Mouse (Mus musculus): ENCODE results near the gene Skida1. TPM values are rescaled to one million over a fixed set of nuclear protein-coding genes. Genes with fewer than 3 reads are reported as not detected.
"Not testable (repeated sequence)": the region's sequence is repeated elsewhere in the genome, so short reads cannot be mapped to it uniquely, and the experiment has no call there.

Gene Skida1
- polyA plus RNA-seq (2016; fragmentation: Nextera tagmentation; extraction: Ambion mirVana) = 14.2 and 14.7 TPM in 2 replicates

DNA sequence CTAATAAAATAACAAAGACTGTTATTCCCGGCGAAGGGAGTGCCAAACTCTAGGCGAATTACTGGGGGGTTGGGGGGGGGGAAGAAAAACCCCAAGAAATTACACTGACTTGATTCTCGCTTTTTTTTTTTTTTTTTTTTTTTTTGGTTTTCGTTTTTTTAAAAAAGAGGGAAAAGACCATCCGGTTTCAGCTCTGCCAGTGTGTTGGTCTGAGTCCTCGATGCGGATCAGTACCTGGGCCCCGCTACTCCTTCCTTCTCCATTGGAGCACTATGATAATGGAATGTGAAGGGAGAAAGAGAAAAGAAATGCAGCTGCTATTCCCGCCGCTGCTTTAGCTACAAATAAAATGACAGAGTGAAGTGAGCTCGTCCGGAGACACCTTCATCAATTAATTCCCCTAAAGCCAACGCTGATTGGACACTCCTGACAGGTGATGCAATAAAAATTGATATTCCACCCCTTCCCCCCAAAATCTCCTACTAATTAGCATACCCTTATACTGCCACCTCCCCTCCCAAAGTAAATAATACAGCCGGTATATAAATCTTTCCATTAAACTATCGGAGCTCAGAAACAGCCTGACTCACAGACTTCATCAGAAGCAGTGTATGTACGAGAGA is at the start of gene Skida1:
Gene Skida1, minus strand, starts transcription at position 599 of the 623 bp plus-strand sequence.
- peak within 1 kb of the TSS; percentile 100 for H3K27ac ChIP-seq
- H3K27me3 ChIP-seq = no peaks in the 10 kb centered on the region
- H3K4me3 ChIP-seq = peak within 1 kb of the TSS; percentile 91
- ATAC-seq (ENCODE audit: insufficient number of reproducible peaks, insufficient read depth, low FRiP score, low TSS enrichment) = no peak
- peaks cover 21% of the 10 kb centered on the region for H3K4me1 ChIP-seq
- WGBS = under 1% methylated on average over 17 of the region's 17 CpGs
- H3K36me3 ChIP-seq = no peaks in the 10 kb centered on the region
- peak within 1 kb of the TSS; percentile 100 for H3K9ac ChIP-seq
- no peaks in the 10 kb centered on the region for H3K9me3 ChIP-seq
- H3K4me2 ChIP-seq (replicated peaks) = peak within 1 kb of the TSS; percentile 79

DNA sequence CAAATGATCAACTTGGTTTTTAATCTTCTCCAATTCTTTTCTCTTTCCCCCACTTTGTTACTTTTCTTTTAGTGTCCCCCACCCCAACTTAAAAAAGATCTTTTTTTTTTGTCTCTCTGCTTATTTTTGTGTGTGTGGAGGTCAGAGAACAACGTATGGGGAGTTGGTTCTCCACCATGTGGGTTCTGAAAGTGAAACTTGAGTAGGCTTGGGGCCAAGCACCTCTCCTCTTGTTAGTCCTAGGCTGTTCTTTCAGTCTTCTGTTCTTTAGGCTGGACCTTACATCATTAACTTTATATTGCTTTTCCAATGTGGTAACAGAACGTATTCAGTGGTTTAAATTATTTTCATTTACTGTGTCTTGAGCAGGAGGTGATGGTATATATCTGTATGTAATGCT is 47.0 kb upstream of the Skida1 start:
- peaks cover 42% of the 10 kb centered on the region for H3K36me3 ChIP-seq

DNA sequence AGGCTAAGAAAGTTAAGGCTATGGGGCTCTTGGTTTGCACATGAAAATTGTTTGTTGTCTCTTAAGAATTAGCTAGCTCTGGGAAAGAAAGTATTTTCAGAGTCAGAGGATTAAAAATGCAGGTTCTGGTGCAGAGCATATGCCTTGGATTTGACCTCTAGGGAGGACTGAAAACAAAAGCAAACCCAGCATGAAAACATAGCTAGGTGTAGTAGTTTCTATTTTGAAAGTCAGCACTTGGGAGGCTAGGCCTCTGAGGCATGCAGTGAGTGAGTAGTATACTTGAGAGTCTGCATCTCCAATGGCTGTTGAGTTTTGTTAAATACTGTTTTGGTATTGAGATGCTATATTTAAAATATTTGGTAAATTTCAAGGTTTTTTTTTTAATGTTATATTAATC is 45.5 kb upstream of the Skida1 start:
- Histone ChIP-seq H3K4me3 (no peak overlapping the region), H3K27ac (no peak overlapping the region), H3K9me3 (no peaks in the 10 kb centered on the region), H3K4me2 (replicated peaks) (no peak overlapping the region), H3K36me3 (peaks cover 40% of the 10 kb centered on the region), H3K27me3 (no peaks in the 10 kb centered on the region), H3K4me1 (no peaks in the 10 kb centered on the region), H3K9ac (no peak overlapping the region)
- no peak for ATAC-seq (ENCODE audit: insufficient number of reproducible peaks, insufficient read depth, low FRiP score, low TSS enrichment)

More for the DNA sequence above, 47.0 kb upstream of the Skida1 start:
- no peak for ATAC-seq (ENCODE audit: insufficient number of reproducible peaks, insufficient read depth, low FRiP score, low TSS enrichment)
- H3K9ac ChIP-seq = no peak overlapping the region
- H3K27me3 ChIP-seq = no peaks in the 10 kb centered on the region
- H3K4me1 ChIP-seq = no peaks in the 10 kb centered on the region
- H3K27ac ChIP-seq = no peak overlapping the region
- 48% methylated on average over 2 of the region's 2 CpGs for WGBS
- no peak overlapping the region for H3K4me2 ChIP-seq (replicated peaks)
- H3K4me3 ChIP-seq = no peak overlapping the region
- no peaks in the 10 kb centered on the region for H3K9me3 ChIP-seq

DNA sequence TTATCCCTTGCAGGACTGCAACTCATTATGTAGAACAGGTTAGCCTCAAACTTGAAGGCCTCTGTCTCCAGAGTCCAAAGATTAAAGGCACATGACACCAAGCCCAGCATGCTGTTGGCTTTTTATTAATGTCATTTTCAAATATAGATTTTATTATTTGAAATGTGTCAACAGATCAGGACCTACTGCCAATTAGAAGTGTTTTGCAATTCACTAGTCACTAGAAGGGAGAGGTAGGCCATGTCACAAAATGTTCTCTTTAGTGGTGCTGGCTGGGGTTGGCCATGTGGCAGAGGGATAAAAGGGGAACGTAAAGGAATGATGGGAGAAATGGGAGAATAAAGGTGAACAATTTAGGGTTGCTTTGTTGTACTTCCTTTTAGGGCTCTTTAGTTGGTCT is 45.0 kb upstream of the Skida1 start:
- Histone ChIP-seq H3K9ac (no peak overlapping the region), H3K36me3 (peaks cover 38% of the 10 kb centered on the region), H3K4me3 (no peak overlapping the region), H3K4me1 (no peaks in the 10 kb centered on the region), H3K9me3 (no peaks in the 10 kb centered on the region), H3K4me2 (replicated peaks) (no peak overlapping the region), H3K27me3 (no peaks in the 10 kb centered on the region), H3K27ac (no peak overlapping the region)
- ATAC-seq (ENCODE audit: insufficient number of reproducible peaks, insufficient read depth, low FRiP score, low TSS enrichment) = no peak
- 89% methylated on average over 1 of the region's 1 CpGs for WGBS

DNA sequence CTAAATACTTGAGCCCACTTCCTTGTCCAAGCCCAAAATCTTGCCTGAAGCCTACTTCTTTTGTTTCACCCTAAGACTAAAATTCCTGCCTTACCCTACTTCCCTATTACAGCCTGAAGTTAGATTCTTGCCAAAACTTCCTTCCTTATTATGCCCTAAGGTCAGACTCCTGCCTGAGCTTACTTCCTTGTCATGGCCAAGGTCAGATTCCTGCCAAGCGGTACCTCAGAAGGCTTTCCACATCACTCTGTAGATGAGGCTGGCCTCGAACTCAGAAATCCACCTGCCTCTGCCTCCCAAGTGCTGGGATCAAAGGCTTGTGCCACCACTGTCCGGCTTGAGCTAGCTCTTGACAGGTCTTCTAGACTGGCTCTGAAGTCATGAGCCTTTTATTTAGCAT is 38.8 kb upstream of the Skida1 start:
- not testable (repeated sequence) for ATAC-seq (ENCODE audit: insufficient number of reproducible peaks, insufficient read depth, low FRiP score, low TSS enrichment); H3K4me2 ChIP-seq (replicated peaks); H3K27me3 ChIP-seq; H3K4me1 ChIP-seq; H3K9ac ChIP-seq; H3K27ac ChIP-seq; H3K4me3 ChIP-seq; H3K9me3 ChIP-seq
- WGBS = 89% methylated on average over 3 of the region's 3 CpGs
- peaks cover 59% of the 10 kb centered on the region for H3K36me3 ChIP-seq

DNA sequence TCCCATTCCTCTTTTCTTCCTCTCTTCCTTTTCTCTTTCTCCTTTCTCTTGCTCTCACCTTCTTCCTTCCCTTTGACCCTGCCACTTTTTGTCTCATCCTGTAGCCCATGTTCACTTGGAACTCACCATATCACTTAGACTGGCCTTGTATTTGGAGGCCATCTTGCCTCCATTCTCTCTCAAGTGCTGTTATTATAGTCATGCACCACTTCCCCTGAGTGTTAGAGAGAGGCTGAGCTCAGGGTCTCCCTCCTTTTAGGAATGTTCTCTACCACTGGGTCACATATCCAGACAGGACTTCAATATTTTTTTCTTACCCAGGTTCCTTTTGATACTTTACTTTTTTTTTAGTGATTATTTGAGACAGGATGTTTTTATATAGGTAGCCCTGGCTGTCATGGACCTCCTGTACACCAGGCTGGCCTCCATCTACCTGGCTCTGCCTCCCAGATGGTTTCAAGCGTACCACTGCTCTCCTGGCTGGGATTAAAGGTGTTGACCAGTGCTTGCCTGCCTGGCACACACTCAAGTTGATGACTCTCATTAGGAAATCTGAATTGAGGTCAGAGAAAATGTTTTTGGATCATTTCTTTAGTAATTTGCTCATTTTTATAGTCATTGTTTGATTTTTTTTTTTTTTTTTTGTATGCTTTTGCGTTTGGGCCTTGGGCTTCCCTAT is 31.5 kb upstream of the Skida1 start:
- ATAC-seq (ENCODE audit: insufficient number of reproducible peaks, insufficient read depth, low FRiP score, low TSS enrichment) = no peak
- 87% methylated on average over 2 of the region's 2 CpGs for WGBS
- H3K27me3 ChIP-seq = no peaks in the 10 kb centered on the region
- no peak overlapping the region for H3K4me3 ChIP-seq
- H3K9me3 ChIP-seq = no peaks in the 10 kb centered on the region
- H3K9ac ChIP-seq = no peak overlapping the region
- H3K27ac ChIP-seq = no peak overlapping the region
- H3K4me1 ChIP-seq = no peaks in the 10 kb centered on the region
- no peak overlapping the region for H3K4me2 ChIP-seq (replicated peaks)
- peaks cover 46% of the 10 kb centered on the region for H3K36me3 ChIP-seq

DNA sequence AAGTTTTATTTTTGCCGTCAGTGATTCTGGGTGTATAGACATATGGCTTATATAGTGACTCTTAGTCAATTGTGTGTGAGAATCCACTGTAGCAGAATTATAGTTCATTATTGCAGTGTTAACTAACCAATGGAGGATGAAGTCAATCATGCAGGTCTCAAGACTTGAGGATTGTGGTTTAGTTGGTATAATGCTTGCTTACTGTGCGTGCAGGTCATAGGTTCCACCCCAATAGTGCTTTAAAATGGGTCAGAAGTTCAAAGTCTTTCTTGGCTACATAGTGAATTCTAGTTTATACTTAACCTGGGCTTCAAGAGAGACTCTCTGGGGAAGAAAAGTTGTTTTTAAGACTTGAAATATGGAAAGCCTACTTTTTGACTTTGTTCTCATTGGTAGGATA is 23.1 kb upstream of the Skida1 start:
- H3K27me3 ChIP-seq = no peaks in the 10 kb centered on the region
- H3K9ac ChIP-seq = no peak overlapping the region
- no peak overlapping the region for H3K4me3 ChIP-seq
- no peak overlapping the region for H3K27ac ChIP-seq
- no peak for ATAC-seq (ENCODE audit: insufficient number of reproducible peaks, insufficient read depth, low FRiP score, low TSS enrichment)
- WGBS = 94% methylated on average over 2 of the region's 2 CpGs
- peaks cover 34% of the 10 kb centered on the region for H3K36me3 ChIP-seq
- H3K4me1 ChIP-seq = no peaks in the 10 kb centered on the region; the same call in 1 of the 2 replicates
- no peak overlapping the region for H3K4me2 ChIP-seq (replicated peaks)
- H3K9me3 ChIP-seq = no peaks in the 10 kb centered on the region

DNA sequence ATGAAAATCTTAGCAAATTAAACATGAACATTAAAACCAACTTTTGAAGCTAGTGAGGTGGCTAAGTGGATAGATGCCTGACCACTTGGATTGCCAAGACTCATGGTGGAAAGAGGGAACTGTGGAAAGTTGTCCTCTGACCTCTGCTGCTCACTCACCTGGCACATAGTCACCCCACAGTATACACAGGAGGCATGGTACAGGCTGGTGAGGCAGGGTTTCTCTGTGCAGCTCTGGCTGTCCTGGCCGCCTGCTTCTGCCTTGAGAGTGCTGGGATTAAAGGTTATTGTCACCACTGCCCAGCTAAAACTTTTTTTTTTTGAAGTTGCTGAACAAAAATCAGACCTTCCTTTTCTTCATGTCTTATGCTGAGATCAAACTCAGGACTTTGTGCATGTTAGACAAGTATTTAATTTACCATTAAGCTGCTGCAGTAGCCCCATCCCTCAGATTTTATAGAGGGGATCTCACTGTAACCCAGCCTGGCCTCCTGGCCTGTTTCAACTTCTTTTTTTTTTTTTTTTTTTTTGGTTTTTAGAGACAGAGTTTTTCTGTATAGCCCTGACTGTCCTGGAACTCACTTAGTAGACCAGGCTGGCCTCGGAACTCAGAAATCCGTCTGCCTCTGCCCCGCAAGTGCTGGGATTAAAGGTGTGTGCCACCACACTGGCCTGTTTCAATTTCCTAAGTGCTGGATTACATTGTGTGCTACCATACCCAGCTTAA is 19.4 kb upstream of the Skida1 start:
- H3K4me2 ChIP-seq (replicated peaks) = no peak overlapping the region
- H3K4me1 ChIP-seq = peaks cover 11% of the 10 kb centered on the region
- H3K9ac ChIP-seq = no peak overlapping the region
- ATAC-seq (ENCODE audit: insufficient number of reproducible peaks, insufficient read depth, low FRiP score, low TSS enrichment) = no peak
- peaks cover 19% of the 10 kb centered on the region for H3K36me3 ChIP-seq
- WGBS = 95% methylated on average over 4 of the region's 4 CpGs
- H3K27ac ChIP-seq = no peak overlapping the region
- no peaks in the 10 kb centered on the region for H3K27me3 ChIP-seq
- no peak overlapping the region for H3K4me3 ChIP-seq
- H3K9me3 ChIP-seq = no peaks in the 10 kb centered on the region

DNA sequence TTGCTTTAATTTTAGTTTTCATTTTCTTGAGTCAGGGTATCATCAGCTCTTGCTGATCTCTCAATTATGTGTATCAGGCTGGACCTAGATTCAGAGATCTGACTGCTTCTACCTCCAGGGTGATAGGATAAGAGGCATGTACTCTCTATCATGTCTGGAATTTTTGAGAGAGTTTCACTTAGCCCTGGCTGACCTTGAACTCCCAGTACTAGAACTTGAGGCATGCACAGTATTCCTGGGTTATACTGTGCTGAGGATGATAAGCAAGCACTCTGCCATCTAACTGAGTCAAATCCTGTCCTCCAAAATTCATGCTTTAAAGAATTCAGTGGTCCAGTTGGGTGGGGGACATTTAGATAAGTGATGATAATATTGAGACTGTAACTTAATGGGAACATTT is 17.6 kb upstream of the Skida1 start:
- no peak overlapping the region for H3K9ac ChIP-seq
- H3K27me3 ChIP-seq = no peaks in the 10 kb centered on the region
- H3K4me3 ChIP-seq = peak overlapping the region; percentile 89; the same call in 1 of the 2 replicates
- H3K9me3 ChIP-seq = no peaks in the 10 kb centered on the region
- ATAC-seq (ENCODE audit: insufficient number of reproducible peaks, insufficient read depth, low FRiP score, low TSS enrichment) = no peak
- H3K27ac ChIP-seq = no peak overlapping the region
- H3K4me2 ChIP-seq (replicated peaks) = peak overlapping the region; percentile 85
- peaks cover 11% of the 10 kb centered on the region for H3K4me1 ChIP-seq
- peaks cover 10% of the 10 kb centered on the region; the same call in 1 of the 2 replicates for H3K36me3 ChIP-seq

DNA sequence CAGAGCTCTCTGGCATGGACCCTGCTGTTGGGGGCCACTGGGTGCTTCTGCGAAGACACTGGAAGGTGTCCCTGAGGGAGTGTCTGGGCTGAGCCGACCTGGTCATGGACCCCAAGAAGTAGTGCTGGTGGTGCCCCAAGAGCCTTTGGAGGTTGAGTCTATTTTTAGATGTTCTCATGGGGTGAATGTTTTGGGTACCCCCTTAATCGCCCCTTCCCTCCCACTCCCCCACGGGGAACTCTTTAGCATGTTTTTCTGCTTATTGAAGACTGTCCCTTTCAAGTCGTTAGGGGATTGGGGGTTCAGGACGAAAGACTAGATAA is 16.8 kb upstream of the Skida1 start:
- WGBS = 7% methylated on average over 6 of the region's 6 CpGs
- H3K4me2 ChIP-seq (replicated peaks) = peak overlapping the region; percentile 85

DNA sequence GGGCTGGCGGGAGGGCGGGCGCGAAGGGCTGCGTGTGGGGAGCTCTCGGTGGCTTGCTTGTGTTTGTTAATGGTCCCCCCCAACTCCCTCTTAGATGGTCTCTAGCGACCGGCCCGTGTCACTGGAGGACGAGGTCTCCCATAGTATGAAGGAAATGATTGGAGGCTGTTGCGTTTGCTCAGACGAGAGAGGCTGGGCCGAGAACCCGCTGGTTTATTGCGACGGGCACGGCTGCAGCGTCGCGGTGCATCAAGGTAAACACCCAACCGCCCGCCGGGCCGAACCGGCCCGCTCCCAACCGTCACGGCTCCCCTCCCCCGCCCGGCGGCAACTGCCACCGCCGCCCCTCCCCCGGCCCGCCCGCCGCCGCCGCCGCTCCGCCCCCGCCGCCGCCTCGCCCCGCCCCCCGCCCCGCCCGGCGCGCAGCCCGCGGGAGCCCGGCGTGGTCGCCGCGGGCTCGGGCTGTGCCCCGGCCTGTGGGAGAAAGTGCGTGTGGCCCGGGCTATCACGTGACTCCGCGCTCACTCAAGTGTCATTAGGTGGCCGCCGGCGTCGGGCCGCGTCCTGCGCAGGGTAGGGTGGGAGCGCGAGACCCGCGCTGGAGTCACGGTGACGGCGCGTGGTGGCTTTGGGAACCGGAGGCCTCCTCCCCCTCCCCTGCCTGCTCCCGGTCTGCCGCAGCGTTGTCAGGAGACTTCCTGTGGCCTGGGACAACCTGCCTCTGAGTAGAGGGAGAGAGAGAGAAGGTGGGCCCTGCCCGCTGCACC is 16.3 kb upstream of the Skida1 start:
- Histone ChIP-seq H3K9me3 (no peaks in the 10 kb centered on the region), H3K4me1 (peaks cover 11% of the 10 kb centered on the region), H3K27me3 (no peaks in the 10 kb centered on the region), H3K36me3 (peaks cover 8% of the 10 kb centered on the region; the same call in 1 of the 2 replicates), H3K4me3 (peak overlapping the region; percentile 89), H3K27ac (peak overlapping the region; percentile 100), H3K4me2 (replicated peaks) (peak overlapping the region; percentile 85), H3K9ac (peak overlapping the region; percentile 97)
- WGBS = 0% methylated on average over 55 of the region's 85 CpGs
- peak; percentile 30 for ATAC-seq (ENCODE audit: insufficient number of reproducible peaks, insufficient read depth, low FRiP score, low TSS enrichment)

More for the DNA sequence above, 16.8 kb upstream of the Skida1 start:
- peaks cover 11% of the 10 kb centered on the region for H3K4me1 ChIP-seq
- no peaks in the 10 kb centered on the region for H3K9me3 ChIP-seq
- ATAC-seq (ENCODE audit: insufficient number of reproducible peaks, insufficient read depth, low FRiP score, low TSS enrichment) = peak; percentile 19; the same call in 1 of the 2 replicates
- peak overlapping the region; percentile 97 for H3K9ac ChIP-seq
- H3K36me3 ChIP-seq = peaks cover 8% of the 10 kb centered on the region; the same call in 1 of the 2 replicates
- peak overlapping the region; percentile 89 for H3K4me3 ChIP-seq
- no peaks in the 10 kb centered on the region for H3K27me3 ChIP-seq
- peak overlapping the region; percentile 100 for H3K27ac ChIP-seq
